Mouse (Mus musculus) testis, adult 2 months (tissue): ENCODE data around the gene Rassf5.

Source experiments
- CTCF ChIP-seq: fragments of 200-500 bp; IDR thresholded peaks from 2 replicates; pipeline ENCODE4 v1.5.1; 2012; ENCODE audit warnings: low read depth, mild to moderate bottlenecking, inconsistent platforms, low read length, moderate library complexity; ENCODE audit not compliant: control insufficient read depth, insufficient read depth, insufficient replicate concordance
- POLR2A ChIP-seq: fragments of 200-500 bp; IDR thresholded peaks from 2 replicates; pipeline ENCODE4 v1.6.1; 2012; ENCODE audit warnings: low read depth, mild to moderate bottlenecking, inconsistent platforms, low read length, moderate library complexity; ENCODE audit not compliant: control insufficient read depth

GRCm38 (mm10) chr1:131224848-131225471 is 20.1 kb downstream of the Rassf5 start:
- TF ChIP-seq CTCF (no peak), POLR2A (no peak)
